Mouse (Mus musculus) R1 (cell line): ENCODE data around the gene Kdm2a.
A peak's percentile ranks its signal among the peaks of the same experiment; 100 is the strongest.
"Not testable (repeated sequence)": the region's sequence is repeated elsewhere in the genome, so short reads cannot be mapped to it uniquely, and the experiment has no call there.

Experiments
- DNase-seq: peaks from one replicate; pipeline ENCODE4 v3.0.0-alpha.2; 2018; ENCODE audit warnings: low read depth, low spot score

Kdm2a gene

GRCm38 (mm10) chr19:4417183-4417582 lies 19.1 kb upstream of the Kdm2a start:
- peak; percentile 76 for DNase-seq

- no peak for DNase-seq
These were observed 16.5 kb upstream of the Kdm2a start for GRCm38 (mm10) chr19:4414631-4415030.

GRCm38 (mm10) chr19:4409062-4409461 lies 11.0 kb upstream of the Kdm2a start:
- no peak for DNase-seq

- no peak for DNase-seq
These were observed 6.8 kb upstream of the Kdm2a start for GRCm38 (mm10) chr19:4404840-4405239.

- DNase-seq, result no peak
These were observed 874 bp upstream of the Kdm2a start for GRCm38 (mm10) chr19:4398959-4399358.

GRCm38 (mm10) chr19:4398630-4398948 lies 504 bp upstream of the Kdm2a start:
- DNase-seq, result peak; percentile 66

GRCm38 (mm10) chr19:4396998-4397797 lies 887 bp downstream of the Kdm2a start:
- peak; percentile 98 for DNase-seq

- DNase-seq, result peak; percentile 23
These were observed 1.7 kb downstream of the Kdm2a start for GRCm38 (mm10) chr19:4396081-4396997.

- no peak for DNase-seq
These were observed 10.8 kb downstream of the Kdm2a start for GRCm38 (mm10) chr19:4387276-4387675.

- peak; percentile 11 for DNase-seq
These were observed 13.1 kb downstream of the Kdm2a start for GRCm38 (mm10) chr19:4385026-4385425.

GRCm38 (mm10) chr19:4384322-4384721 lies 13.8 kb downstream of the Kdm2a start:
- peak; percentile 38 for DNase-seq

- DNase-seq, result no peak
These were observed 14.8 kb downstream of the Kdm2a start for GRCm38 (mm10) chr19:4383306-4383705.

- DNase-seq, result not testable (repeated sequence)
These were observed 15.8 kb downstream of the Kdm2a start for GRCm38 (mm10) chr19:4382303-4382702.

GRCm38 (mm10) chr19:4370656-4371055 lies 27.4 kb downstream of the Kdm2a start:
- DNase-seq, result no peak

GRCm38 (mm10) chr19:4370254-4370653 lies 27.8 kb downstream of the Kdm2a start:
- no peak for DNase-seq

GRCm38 (mm10) chr19:4349455-4349854 lies 48.6 kb downstream of the Kdm2a start:
- DNase-seq, result no peak

GRCm38 (mm10) chr19:4346479-4346878 lies 51.6 kb downstream of the Kdm2a start:
- no peak for DNase-seq

- peak; percentile 88 for DNase-seq
These were observed 59.9 kb downstream of the Kdm2a start for GRCm38 (mm10) chr19:4338162-4338561.

GRCm38 (mm10) chr19:4333791-4334190 lies 64.3 kb downstream of the Kdm2a start:
- DNase-seq, result peak; percentile 94

GRCm38 (mm10) chr19:4333100-4333775 lies 64.8 kb downstream of the Kdm2a start:
- peak; percentile 65 for DNase-seq

- peak; percentile 84 for DNase-seq
These were observed 65.4 kb downstream of the Kdm2a start for GRCm38 (mm10) chr19:4332653-4333052.

- no peak for DNase-seq
These were observed 66.8 kb downstream of the Kdm2a start for GRCm38 (mm10) chr19:4331273-4331672.
